Mouse (Mus musculus) 3134 (cell line): ENCODE measurements around the gene Aatk.

ENCODE experiments used
- DNase-seq: peaks from one replicate; pipeline ENCODE4 v3.0.0-alpha.2; 2011; ENCODE audit warnings: low spot score; ENCODE audit not compliant: insufficient read length; ENCODE audit errors: extremely low read depth

Aatk gene

DNA sequence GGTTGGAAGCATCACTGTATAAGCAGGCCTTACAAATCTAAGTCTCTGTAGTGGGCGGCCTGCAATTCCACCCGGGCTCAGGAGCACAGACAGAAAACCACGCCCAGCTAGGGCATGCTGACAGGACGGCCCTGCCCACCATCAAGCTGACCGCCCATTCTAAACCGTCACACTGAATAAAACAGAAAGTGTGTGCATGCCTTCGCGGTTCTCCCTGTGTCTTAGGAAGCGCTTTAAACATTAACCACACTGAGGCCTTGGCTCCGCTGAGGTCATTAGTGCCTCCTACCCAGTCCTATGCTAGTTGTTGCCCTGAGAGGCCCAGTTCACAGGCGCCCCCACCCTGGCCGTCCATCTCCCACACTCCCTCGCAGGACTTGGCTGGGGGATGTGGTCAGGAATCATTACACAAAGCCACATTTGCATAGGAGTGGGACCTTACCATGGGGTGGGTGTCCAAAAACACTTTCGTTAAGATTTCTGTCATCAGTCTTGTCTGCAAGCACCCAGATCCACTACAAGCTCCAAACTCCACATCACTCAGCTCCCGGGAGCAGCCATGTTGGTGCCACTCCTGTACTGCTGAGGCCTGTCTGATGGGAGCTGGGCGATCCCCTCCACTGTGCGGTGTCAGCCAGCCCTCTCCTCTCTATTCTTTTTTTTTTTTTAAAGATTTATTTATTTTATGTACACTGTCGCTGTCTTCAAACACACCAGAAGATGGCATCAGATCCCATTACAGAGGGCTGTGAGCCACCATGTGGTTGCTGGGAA is 18.5 kb downstream of the Aatk start:
- no peak for DNase-seq

DNA sequence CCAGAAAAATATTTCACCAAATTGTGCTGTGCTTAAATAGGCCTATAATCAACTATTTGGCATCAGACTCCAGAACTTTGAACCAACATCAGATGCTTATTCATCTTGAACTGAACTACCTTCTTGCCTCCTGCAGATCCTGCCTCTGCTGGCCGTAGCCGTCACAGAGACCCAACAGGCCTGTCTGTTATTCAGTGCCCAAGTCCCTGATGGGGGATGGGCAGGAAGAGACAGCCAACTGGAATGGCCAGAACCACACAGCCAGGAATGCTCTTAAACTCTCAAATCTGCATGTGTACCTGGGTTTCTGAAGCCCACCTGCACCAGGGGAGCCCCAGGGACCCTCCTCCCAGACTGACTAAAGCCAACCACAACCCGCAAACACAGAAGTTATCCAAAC is 20.0 kb downstream of the Aatk start:
- DNase-seq = no peak

DNA sequence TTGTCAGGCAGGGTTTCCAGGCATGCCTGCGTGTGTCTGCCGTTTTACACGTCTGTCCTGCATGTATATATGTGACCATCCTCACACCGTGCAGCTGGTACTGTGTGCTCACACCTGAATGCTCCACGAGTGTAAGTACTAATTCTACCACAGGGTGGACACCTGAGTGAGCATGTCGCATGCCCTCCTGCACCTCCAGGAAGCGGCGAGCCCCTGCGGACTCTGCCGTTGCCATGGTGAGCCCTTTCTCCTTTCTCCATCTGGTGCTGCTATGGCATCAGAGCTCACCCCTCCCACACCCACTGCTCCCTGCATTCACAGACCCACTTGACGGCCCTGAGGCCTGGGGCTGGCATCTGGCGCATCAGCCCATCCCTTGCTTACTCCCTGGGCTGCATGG is 24.1 kb downstream of the Aatk start:
- DNase-seq = no peak

DNA sequence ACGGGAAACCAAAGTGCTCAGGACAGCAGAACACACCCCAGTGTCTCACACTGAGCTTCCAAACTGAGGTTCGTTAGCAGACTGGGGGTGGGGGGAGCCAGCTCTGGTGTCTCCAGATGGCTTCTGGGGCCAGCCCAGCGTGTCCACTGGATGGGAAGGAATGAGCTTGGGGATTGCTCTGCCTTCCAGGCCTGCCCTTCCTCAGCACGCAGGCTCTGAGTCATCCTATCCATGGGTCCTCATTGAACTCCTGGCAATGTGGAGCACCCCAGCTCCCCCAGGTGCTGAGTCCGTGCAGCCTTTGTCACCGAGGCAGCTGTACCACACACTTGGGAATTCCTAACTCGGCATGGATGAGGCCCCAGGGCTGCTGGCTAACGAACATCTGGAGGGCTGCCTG is 24.8 kb downstream of the Aatk start:
- no peak for DNase-seq

DNA sequence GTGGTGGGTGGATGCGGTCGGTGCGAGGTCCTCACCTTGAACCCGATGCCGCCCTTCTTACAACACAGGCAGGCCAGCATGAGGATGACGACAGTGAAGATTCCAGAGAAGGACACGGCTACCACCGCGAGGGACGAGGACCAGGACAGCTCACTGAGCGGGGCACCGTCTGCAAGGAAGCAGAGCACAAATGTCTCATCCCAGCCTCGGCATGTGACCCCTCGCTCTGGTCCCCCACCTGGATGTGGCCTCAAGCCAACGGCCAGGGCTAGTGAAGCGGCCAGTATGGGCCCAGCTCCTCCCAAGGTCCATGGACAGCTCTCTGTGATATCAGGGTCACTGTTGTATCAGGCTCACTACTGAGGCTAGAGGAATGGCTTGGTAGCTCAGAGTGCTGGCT is 25.6 kb downstream of the Aatk start:
- DNase-seq = no peak

DNA sequence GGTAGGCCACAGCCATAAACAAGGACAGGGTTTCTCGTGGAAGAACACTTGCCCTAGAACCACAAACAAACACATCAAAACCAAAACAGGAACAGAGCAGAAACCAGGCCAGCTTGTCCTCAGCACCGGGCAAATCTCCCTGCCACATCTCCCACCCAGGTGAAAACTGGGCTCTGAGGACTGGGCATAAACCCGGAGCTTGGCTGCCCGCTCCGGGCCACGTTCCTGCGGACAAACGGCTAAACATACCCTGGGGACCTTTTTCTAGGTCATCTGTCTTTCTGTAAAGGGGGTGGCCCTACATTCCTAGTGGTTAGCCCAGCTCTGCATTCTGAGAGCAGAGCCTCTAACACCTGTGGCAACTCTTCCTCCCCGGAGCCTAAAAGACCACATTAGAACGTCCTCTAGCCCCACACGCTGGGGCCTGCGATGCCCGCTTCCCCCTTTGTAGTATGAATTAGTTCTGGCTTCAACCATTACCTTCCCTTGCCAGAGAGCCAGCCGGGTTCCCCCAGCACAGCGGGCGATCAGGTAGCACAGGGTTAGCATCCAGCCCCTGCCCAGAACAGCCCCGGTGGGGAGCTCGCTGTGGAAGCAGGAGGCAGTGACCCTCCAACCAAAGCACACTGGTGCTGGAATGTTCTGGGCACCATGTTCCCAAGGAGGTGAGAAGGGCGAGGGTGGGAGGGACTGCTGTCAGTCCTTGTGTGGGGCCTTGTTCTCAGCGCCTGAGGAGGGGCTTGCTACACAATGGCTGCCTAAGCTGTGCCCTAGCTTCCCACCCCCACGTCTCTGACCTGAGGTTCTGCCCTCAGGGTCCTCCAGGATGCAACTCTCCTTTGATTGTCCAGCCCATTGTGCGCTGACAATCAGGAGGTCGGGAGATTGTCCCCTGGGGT is 27.2 kb downstream of the Aatk start:
- no peak for DNase-seq

DNA sequence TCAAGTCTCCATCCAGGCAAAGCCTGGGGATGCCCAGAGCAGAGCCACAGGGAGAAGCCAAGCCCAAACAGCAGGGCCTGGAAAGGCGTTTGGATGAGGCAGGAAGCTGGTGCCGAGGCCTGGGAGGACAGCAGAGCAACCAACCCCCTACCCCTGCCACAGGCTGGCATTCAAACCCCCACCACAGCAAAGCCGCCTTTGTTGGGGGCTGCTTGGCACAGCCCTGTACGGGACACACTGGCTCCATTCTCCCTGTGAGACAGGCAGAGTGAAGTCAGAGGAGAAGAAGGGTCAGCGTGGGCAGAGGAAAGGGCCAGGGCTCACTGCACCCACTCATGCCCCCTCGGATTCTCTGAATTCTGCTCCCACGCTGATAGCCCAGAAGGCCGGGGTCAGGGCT is 30.0 kb downstream of the Aatk start:
- no peak for DNase-seq

DNA sequence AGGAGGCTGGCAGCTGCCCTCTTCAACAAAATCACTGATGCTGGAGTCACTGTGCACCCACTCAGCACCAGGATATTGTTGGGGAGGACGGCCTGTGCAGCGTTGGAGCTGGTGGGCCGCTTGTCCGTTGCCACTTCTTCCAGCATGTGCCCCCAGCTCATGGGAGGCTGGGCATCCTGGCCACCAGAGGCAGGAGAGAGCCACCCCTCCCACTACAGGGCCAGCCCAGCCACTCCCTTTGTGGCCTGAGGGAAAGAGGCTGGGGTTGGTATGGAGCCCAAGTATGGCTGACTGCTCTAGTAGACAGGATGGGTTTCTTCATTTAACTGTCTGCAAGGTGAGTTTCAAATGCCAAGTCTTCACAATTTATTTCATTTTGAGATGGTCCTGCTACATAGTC is 32.2 kb downstream of the Aatk start:
- DNase-seq = no peak

DNA sequence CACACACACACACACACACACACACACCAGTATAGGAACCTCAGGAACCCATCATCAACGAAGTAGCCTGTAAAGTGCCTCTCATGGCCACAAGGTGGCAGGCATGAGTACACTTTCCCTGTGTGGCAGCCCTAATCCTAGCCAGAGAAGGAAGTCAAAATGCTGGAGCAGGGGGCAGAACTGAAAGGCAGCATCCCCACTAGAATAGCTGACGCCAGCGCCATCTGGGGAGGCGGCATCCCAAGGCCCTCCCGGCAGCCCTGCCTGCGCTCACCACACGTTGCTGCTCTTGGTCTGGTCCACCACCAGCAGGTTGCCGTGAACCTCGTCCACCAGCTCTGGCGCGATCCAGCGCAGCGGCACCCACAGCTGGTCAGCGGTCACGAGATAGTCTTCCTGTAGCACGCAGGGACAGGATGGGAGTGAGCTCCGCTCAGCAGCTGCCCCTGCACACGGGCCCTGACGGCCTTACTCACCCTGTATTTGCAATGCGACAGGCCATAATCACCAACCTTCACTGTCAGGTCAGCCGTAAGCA is 33.7 kb downstream of the Aatk start:
- no peak for DNase-seq

DNA sequence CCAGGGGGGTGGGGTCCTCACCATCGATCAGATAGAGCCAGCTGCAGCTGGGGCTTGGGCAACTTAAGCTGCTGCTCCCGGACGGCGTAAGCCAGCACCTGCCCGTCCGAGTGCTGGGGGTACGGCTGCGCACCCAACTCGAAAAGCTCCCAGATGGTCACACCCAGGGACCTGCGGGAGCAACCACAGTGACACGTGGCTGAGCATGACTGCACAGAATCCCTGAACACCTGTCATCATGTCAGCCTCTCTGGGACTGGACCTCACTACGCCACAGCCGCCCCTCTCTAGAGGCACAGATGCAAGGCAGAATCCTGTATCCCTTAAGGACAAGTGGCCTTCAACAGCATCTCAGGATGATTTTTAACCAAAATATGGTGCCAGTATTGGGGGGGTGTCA is 34.3 kb downstream of the Aatk start:
- no peak for DNase-seq

DNA sequence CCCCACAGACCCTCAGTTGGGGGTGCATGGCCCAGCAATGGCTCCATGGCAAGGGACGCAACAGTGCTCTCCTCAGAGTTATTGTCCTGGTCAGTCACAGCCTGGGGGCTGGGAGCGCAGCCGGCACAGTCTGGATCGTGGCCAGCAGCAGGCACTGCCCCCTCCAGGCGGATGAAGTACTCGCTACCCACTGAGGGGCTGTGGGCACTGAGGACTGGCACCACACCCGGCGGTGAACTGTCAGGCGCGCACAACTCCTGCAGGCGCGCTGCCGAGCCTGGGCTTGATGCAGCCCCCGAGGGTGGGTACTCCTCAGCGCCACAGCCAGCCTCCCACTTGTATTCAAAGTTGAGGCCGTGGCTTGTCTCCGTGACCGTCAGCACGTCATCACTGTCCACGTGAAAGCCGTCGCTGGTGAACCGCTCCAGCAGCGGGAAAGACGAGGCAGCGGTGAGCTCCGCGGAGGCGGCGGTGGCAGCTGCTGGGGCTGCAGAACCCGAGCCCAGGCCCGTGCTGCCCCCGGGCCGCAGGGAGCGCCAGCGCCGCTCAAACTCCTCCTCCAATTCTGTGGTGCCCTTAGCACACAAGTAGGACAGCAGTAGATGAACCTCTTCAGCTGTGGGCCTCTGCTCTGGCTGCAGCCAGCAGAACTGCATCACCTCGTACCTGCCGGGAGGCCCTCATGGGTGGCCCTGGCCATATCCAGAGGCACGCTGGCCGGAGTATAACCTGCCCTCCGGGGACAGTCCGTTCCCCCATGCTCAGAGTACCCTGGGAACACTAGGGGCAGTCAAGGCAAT is 35.0 kb downstream of the Aatk start:
- DNase-seq = no peak

DNA sequence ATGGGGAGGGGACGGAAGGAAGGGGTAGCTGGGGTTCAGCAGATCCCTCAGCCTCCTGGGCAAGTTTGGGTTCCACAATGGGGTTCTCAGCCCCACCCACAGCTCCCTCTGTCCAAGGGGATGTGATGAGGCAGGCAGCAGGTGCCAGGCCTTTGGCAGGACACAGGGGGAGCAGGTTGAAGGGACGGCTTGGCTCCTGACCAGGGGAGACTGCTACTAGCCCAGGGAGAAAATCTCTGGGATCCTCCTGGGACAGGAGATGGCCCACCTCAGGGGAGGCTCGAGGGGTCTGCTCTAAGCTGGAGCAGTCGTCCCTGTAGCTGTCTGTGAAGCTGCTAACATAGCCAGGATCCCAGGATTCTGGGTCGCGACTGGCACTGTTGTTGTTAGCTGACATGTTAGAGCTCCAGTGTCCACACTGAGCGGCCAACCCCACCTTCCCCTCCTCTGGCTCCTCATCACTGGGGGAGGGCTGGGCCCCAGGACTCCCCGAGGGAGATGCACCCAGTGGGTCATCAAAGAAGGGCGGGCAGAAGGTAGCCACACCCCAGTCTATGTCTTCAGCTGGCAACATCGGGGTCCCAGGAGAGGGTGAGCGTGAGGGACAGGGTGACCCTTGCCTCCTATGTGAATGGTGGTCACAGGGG is 35.7 kb downstream of the Aatk start:
- DNase-seq = no peak

DNA sequence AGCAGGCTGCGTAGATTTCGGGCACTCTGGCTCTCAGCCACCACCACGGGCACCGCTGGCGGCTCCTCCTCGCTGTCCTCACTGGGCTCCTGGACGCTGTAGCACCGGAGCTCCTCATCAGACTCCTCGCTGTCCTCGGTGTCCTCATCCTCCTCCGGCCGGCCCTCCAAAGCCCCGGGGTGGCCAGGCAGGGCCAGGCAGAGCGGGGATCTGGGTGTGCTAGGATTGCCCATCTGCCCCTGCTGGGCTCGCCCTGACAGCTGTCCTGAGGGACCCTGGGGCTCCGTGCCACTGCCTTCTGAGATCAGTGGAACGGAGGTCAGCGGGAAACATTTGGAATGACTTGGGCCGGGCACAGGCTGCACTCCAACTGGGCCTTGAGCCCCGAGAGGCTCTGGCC is 37.0 kb downstream of the Aatk start:
- DNase-seq = no peak

DNA sequence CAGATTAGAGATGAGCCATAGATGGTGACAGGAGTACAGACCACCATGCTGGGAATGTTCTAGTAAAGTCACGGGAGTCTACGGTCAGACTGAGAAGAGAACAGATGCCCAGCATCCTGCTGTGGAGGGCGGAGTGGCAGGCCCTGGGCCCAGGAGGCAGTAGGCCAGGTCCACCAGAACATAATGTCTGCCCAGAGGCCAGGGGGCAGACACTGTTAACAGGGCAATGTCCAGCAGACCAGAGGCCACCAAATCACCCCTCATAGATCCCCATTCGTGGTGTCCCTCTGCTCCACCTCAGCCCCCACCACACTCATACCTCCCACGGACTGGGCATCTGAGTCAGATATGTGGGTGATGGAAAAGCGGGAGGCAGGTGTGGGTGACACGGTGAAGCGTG is 38.0 kb downstream of the Aatk start:
- no peak for DNase-seq

DNA sequence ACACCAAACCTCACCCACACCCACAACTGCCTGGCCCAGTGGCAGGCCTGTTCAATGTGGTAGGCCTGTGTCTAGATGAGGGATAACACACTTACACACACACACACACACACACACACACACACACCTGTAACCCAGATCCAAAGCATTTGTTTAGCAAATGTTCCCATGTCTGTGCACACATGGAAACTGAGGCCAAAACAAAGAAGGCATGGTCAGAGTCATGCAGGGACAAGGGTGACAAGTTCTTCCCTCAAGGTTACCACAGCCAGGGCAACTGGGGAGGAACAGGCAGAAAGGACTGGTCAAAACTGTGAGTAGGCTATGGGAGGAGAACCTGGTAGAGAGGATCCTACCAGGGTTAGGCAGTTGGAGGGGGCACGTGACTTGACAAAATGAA is 38.5 kb downstream of the Aatk start:
- no peak for DNase-seq

DNA sequence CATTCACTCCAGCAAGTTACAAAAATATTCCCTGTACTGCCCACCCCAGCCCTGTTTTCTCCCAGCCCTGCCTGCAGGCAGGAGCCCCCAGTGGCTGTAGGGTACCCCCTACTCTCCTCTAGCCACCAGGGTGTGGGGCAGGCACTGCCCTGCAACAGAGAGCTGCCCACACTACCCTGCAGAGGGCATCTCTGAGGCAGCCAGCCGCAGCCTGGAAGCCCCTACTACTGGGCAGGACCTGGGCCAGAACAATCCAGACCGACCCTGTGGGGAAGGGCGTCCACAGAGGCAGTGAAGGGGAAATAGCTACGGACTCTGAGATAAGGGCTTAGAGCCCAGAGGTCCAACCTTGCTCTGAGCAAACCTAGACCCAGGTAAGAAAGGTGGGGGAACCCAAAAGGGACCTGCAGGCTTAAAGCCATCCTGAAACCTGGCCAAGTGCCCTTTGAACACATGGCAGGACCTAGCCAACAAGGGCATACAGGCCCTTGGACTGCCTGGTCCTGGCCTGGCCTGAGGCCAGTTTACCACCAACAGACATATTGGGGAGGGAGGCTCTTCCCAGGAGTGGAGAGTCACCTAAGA is 39.4 kb downstream of the Aatk start:
- no peak for DNase-seq

DNA sequence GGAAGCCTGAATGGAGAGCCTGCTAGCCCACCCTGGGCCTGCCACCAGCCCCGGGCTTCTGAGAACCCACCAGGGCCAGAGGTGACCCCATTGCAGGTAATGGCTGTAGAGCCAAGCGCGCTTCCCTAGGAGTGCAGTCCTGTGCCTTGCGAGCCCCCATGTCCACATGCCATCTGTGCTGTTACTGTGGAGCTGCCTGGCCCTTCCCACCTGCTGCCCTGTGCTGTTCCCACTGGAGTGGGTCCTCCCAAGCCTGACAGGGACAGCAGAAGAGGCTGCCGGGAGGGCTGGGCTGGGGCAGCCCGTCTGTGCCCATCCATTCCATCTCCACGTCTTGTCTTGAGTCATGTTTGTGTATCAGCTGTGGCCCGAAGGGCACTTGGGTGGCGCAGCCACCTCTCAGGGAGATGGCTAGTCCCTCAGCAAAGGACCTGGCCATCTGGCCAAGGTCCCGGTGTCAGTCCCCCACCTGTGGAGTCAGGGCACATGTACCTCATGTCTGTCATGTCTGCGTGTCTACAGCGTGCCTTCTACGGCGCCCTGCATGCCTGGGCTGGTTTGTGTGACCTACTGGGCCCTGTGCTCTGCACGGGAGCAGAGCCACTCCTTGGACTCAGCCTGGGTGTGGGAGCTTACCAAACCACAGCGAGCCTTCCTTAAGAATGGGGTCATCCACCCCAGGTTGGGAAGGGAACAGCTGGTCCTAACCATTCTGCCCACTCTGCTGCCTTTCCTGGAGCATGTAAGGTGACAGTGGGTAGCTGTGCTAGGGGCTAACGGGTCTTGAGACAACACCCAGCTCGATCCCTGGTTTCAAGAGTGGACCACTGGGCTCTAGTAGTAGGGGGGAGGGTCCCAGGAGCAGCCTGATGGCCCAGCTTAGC is 41.3 kb downstream of the Aatk start:
- no peak for DNase-seq

DNA sequence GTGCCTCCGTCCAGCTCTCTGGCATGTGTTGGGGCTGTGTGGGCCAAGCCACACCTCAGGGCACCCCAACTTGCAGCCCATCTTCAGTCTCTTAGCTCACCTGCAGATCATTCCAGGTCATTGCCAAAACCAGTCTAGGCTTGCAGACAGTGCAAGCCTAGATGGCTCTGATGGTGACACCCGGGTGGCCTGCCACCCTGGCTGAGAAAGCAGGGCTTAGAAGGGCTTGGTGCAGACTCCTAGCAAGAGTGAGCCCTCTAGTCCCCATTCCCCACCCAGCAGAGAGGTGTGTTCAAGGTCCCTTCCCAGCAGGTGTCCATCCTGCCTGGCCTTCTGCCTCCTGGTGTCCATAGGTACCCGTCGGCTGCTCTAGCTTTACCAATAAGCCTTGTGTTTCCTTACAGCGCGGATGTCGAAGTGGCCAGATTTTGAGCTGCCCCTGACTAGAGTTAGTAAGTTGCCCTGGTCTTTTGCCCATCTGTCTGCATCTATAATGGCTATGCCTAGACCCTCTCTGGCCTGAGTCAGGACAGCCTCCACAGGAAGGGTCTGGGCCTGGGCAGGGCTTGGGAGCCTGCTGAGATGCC is 44.2 kb downstream of the Aatk start:
- no peak for DNase-seq

DNA sequence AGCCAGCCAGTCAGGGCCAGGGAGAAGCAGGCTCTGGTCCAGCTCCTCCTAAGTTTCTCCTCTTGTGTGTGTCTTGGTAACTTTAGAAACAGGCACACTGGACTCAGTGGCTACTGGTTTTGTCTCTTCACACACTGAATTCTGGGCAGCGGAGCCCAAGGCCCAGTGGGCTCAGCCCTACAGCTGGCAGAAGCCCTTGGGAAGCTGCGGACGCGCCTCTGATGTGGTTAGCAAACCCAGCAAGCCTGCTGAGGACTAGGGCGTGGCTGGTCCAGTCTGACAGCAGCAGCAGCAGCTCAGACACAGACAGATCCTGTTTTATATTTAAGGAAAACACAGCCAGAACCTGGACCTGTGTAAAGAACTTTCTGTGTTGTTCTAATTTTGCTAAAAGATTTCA is 44.9 kb downstream of the Aatk start:
- no peak for DNase-seq
